Mouse (Mus musculus) stomach, embryonic 16.5 days (tissue): ENCODE data around the gene Arl5c. TPM values are rescaled to one million over a fixed set of nuclear protein-coding genes. Genes with fewer than 3 reads are reported as not detected.

Source experiments
- ATAC-seq: fragments of 200-750 bp; cut with Nextera tagmentation; 2 replicates; pipeline ENCODE4 v1.8.0; 2017; ENCODE audit warnings: moderate number of reproducible peaks, moderate TSS enrichment; ENCODE audit not compliant: insufficient read depth, low FRiP score
- H3K27ac ChIP-seq: fragments of 300-500 bp; sonication (generic); 2 replicates; pipeline ENCODE4 v1.5.1; 2014; ENCODE audit warnings: low read length
- H3K27me3 ChIP-seq: fragments of 300-500 bp; sonication (generic); 2 replicates; pipeline ENCODE4 v1.6.1; 2014; ENCODE audit warnings: low read length, control low read depth, mixed read lengths; ENCODE audit not compliant: control insufficient read depth, insufficient read depth
- H3K36me3 ChIP-seq: fragments of 300-500 bp; sonication (generic); 2 replicates; pipeline ENCODE4 v1.6.1; 2014; ENCODE audit warnings: low read length; ENCODE audit not compliant: control insufficient read depth, insufficient read depth
- H3K4me1 ChIP-seq: fragments of 300-500 bp; sonication (generic); 2 replicates; pipeline ENCODE4 v1.6.1; 2014; ENCODE audit warnings: low read length, control low read depth, mixed read lengths; ENCODE audit not compliant: control insufficient read depth, insufficient read depth
- H3K4me2 ChIP-seq: fragments of 300-500 bp; sonication (generic); 2 replicates; pipeline ENCODE4 v1.6.1; 2014; ENCODE audit warnings: low read depth, low read length, mixed read lengths
- H3K4me3 ChIP-seq: fragments of 300-500 bp; sonication (generic); replicated peaks from 2 replicates; pipeline ENCODE4 v1.5.1; 2014; ENCODE audit warnings: mild to moderate bottlenecking, low read length
- H3K9ac ChIP-seq: fragments of 300-500 bp; sonication (generic); 2 replicates; pipeline ENCODE4 v1.6.1; 2014; ENCODE audit warnings: low read length
- H3K9me3 ChIP-seq: fragments of 300-500 bp; sonication (generic); replicated peaks from 2 replicates; pipeline ENCODE4 v1.6.1; 2016; ENCODE audit warnings: low read length, control low read depth; ENCODE audit not compliant: control insufficient read depth
- WGBS: fragments of 180-500 bp; shearing (Covaris S2); extraction: QIAGEN DNeasy Blood & Tissue Kit; methylation state at CpG from one replicate; pipeline ENCODE4 v1.1.7; 2014; 5-methylcytosine and 5-hydroxymethylcytosine counted together
- polyA plus RNA-seq: library from polyadenylated mRNA; unstranded; fragments of >200 nt; fragmentation: Nextera tagmentation; extraction: Ambion mirVana; gene quantifications from 2 replicates; pipeline ENCODE4 v1.2.1, GENCODE M21; 2015

Gene Arl5c
- polyA plus RNA-seq, 1 experiment from 2014 or later, result 11.8 TPM

- no peak overlapping the region for H3K27ac ChIP-seq
- peaks cover 15% of the 10 kb centered on the region; the same call in 1 of the 2 replicates for H3K4me1 ChIP-seq
- no peak overlapping the region for H3K4me2 ChIP-seq
- no peaks in the 10 kb centered on the region for H3K9me3 ChIP-seq
- 83% methylated on average over 5 of the region's 5 CpGs for WGBS
- no peaks in the 10 kb centered on the region for H3K27me3 ChIP-seq
- no peak for ATAC-seq
- H3K4me3 ChIP-seq, result no peak overlapping the region
- no peaks in the 10 kb centered on the region for H3K36me3 ChIP-seq
- H3K9ac ChIP-seq, result no peak overlapping the region
Measured at GRCm38 (mm10) chr11:98016177-98016576, 20.2 kb upstream of the Arl5c start.

- 74% methylated on average over 10 of the region's 10 CpGs for WGBS
- Histone ChIP-seq H3K36me3 (no peaks in the 10 kb centered on the region), H3K4me3 (no peak overlapping the region), H3K4me1 (no peaks in the 10 kb centered on the region), H3K9ac (no peak overlapping the region), H3K4me2 (no peak overlapping the region), H3K9me3 (no peaks in the 10 kb centered on the region), H3K27me3 (no peaks in the 10 kb centered on the region), H3K27ac (no peak overlapping the region)
- ATAC-seq, result no peak
Measured at GRCm38 (mm10) chr11:98012831-98013230, 16.9 kb upstream of the Arl5c start.

- H3K4me3 ChIP-seq, result no peak overlapping the region
- ATAC-seq, result no peak
- no peak overlapping the region for H3K27ac ChIP-seq
- H3K4me1 ChIP-seq, result no peaks in the 10 kb centered on the region
- no peak overlapping the region for H3K4me2 ChIP-seq
- H3K27me3 ChIP-seq, result no peaks in the 10 kb centered on the region
- H3K9me3 ChIP-seq, result no peaks in the 10 kb centered on the region
- H3K36me3 ChIP-seq, result no peaks in the 10 kb centered on the region
- H3K9ac ChIP-seq, result no peak overlapping the region
- 55% methylated on average over 9 of the region's 9 CpGs for WGBS
Measured at GRCm38 (mm10) chr11:98011716-98012115, 15.7 kb upstream of the Arl5c start.

GRCm38 (mm10) chr11:98008087-98008486, 12.1 kb upstream of the Arl5c start:
- Histone ChIP-seq H3K9me3 (no peaks in the 10 kb centered on the region), H3K36me3 (no peaks in the 10 kb centered on the region), H3K27me3 (no peaks in the 10 kb centered on the region), H3K27ac (no peak overlapping the region), H3K4me1 (0 out of 2 replicates have a peak, but pooled peaks cover 2% of the 10 kb centered on the region), H3K4me2 (no peak overlapping the region), H3K4me3 (no peak overlapping the region), H3K9ac (no peak overlapping the region)
- no peak for ATAC-seq
- 76% methylated on average over 11 of the region's 11 CpGs for WGBS

GRCm38 (mm10) chr11:98005686-98006085, 9.7 kb upstream of the Arl5c start:
- Histone ChIP-seq H3K4me3 (no peak overlapping the region), H3K9ac (no peak overlapping the region), H3K36me3 (no peaks in the 10 kb centered on the region), H3K27ac (no peak overlapping the region; the same call in 1 of the 2 replicates), H3K9me3 (no peaks in the 10 kb centered on the region), H3K4me1 (peaks cover 6% of the 10 kb centered on the region; the same call in 1 of the 2 replicates), H3K27me3 (no peaks in the 10 kb centered on the region; the same call in 1 of the 2 replicates), H3K4me2 (no peak overlapping the region)
- ATAC-seq, result no peak
- WGBS, result 81% methylated on average over 10 of the region's 10 CpGs

- WGBS, result 50% methylated on average over 13 of the region's 13 CpGs
- Histone ChIP-seq H3K4me2 (0 out of 2 replicates have a peak overlapping the region, but pooled peaks have one; percentile 12), H3K27me3 (peaks cover 5% of the 10 kb centered on the region; the same call in 1 of the 2 replicates), H3K27ac (no peak overlapping the region; the same call in 1 of the 2 replicates), H3K9ac (no peak overlapping the region), H3K36me3 (no peaks in the 10 kb centered on the region), H3K4me1 (peaks cover 6% of the 10 kb centered on the region; the same call in 1 of the 2 replicates), H3K4me3 (no peak overlapping the region), H3K9me3 (no peaks in the 10 kb centered on the region)
- ATAC-seq, result peak; percentile 54
Measured at GRCm38 (mm10) chr11:98005076-98005475, 9.1 kb upstream of the Arl5c start.

GRCm38 (mm10) chr11:98004161-98004560, 8.2 kb upstream of the Arl5c start:
- H3K9ac ChIP-seq, result no peak overlapping the region
- 65% methylated on average over 8 of the region's 8 CpGs for WGBS
- no peaks in the 10 kb centered on the region for H3K9me3 ChIP-seq
- ATAC-seq, result no peak
- H3K4me3 ChIP-seq, result no peak overlapping the region
- peaks cover 6% of the 10 kb centered on the region; the same call in 1 of the 2 replicates for H3K27me3 ChIP-seq
- H3K36me3 ChIP-seq, result no peaks in the 10 kb centered on the region
- no peak overlapping the region for H3K27ac ChIP-seq
- H3K4me1 ChIP-seq, result peaks cover 6% of the 10 kb centered on the region; the same call in 1 of the 2 replicates
- H3K4me2 ChIP-seq, result no peak overlapping the region

GRCm38 (mm10) chr11:98003171-98003671, 7.2 kb upstream of the Arl5c start:
- Histone ChIP-seq H3K9ac (no peak overlapping the region), H3K27me3 (peaks cover 6% of the 10 kb centered on the region; the same call in 1 of the 2 replicates), H3K27ac (no peak overlapping the region), H3K9me3 (no peaks in the 10 kb centered on the region), H3K4me1 (peaks cover 6% of the 10 kb centered on the region; the same call in 1 of the 2 replicates), H3K4me3 (0 out of 2 replicates have a peak overlapping the region, but pooled peaks have one; percentile 1), H3K4me2 (peak overlapping the region; percentile 39), H3K36me3 (no peaks in the 10 kb centered on the region)
- 51% methylated on average over 17 of the region's 17 CpGs for WGBS
- no peak for ATAC-seq

- ATAC-seq, result 0 out of 2 replicates have a peak, but pooled peaks have one; percentile 21
- Histone ChIP-seq H3K9me3 (no peaks in the 10 kb centered on the region), H3K4me1 (peaks cover 6% of the 10 kb centered on the region; the same call in 1 of the 2 replicates), H3K4me3 (0 out of 2 replicates have a peak overlapping the region, but pooled peaks have one; percentile 1), H3K27me3 (peaks cover 6% of the 10 kb centered on the region; the same call in 1 of the 2 replicates), H3K36me3 (no peaks in the 10 kb centered on the region), H3K9ac (no peak overlapping the region), H3K4me2 (peak overlapping the region; percentile 39), H3K27ac (no peak overlapping the region)
- 28% methylated on average over 12 of the region's 12 CpGs for WGBS
Measured at GRCm38 (mm10) chr11:98002627-98003026, 6.6 kb upstream of the Arl5c start.
